Mouse (Mus musculus) myocyte (in vitro differentiated cells): Measurements from ENCODE around the gene Os9. TPM values are rescaled to one million over a fixed set of nuclear protein-coding genes. Genes with fewer than 3 reads are reported as not detected.

Source experiments
- H3K27me3 ChIP-seq: one replicate; pipeline ENCODE4 v1.6.1; 2011; ENCODE audit not compliant: control insufficient read depth, insufficient read depth, insufficient read length
- H3K36me3 ChIP-seq: one replicate; pipeline ENCODE4 v1.6.1; 2011; ENCODE audit not compliant: control insufficient read depth, insufficient read depth
- H3K4me2 ChIP-seq: one replicate; pipeline ENCODE4 v1.6.1; 2011; ENCODE audit warnings: low read depth, control low read depth
- H3K4me3 ChIP-seq: one replicate; pipeline ENCODE4 v1.5.1; 2011; ENCODE audit warnings: mild to moderate bottlenecking, control low read depth, moderate library complexity
- H3K79me2 ChIP-seq: one replicate; pipeline ENCODE4 v1.6.1; 2011; ENCODE audit not compliant: control insufficient read depth, insufficient read depth
- H3ac ChIP-seq: one replicate; pipeline ENCODE4 v1.6.1; 2011; ENCODE audit not compliant: control insufficient read depth, insufficient read length
- CEBPB ChIP-seq: IDR thresholded peaks from 2 replicates; pipeline ENCODE4 v1.6.1; 2011; ENCODE audit warnings: mild to moderate bottlenecking, moderate library complexity; ENCODE audit not compliant: poor library complexity, insufficient read depth, severe bottlenecking
- E2F4 ChIP-seq: IDR thresholded peaks from one replicate; pipeline ENCODE4 v1.6.1; 2011; ENCODE audit warnings: mild to moderate bottlenecking, control low read depth, moderate library complexity; ENCODE audit not compliant: insufficient read depth
- MAX ChIP-seq: IDR thresholded peaks from one replicate; pipeline ENCODE4 v1.6.1; 2011; ENCODE audit warnings: low read depth, mild to moderate bottlenecking, control low read depth
- MYOD1 ChIP-seq, 3 experiments: IDR thresholded peaks; one replicate each; pipeline ENCODE4 v1.6.1; 2011; ENCODE audit warnings: control low read depth in 2 of 3, low read depth in 2 of 3, mild to moderate bottlenecking in 2 of 3, moderate library complexity in 1 of 3; ENCODE audit not compliant: insufficient read length in 2 of 3, control insufficient read depth in 1 of 3
- MYOG ChIP-seq, 3 experiments: IDR thresholded peaks; one replicate each; pipeline ENCODE4 v1.6.1; 2011; ENCODE audit warnings: control low read depth in 2 of 3, low read depth in 2 of 3, mild to moderate bottlenecking in 2 of 3; ENCODE audit not compliant: insufficient read length in 2 of 3, control insufficient read depth in 1 of 3, insufficient read depth in 1 of 3
- POLR2A ChIP-seq: IDR thresholded peaks from one replicate; pipeline ENCODE4 v1.6.1; 2011; ENCODE audit warnings: low read depth, mild to moderate bottlenecking, control low read depth, moderate library complexity; ENCODE audit not compliant: insufficient read length
- POLR2AphosphoS2 ChIP-seq: IDR thresholded peaks from one replicate; pipeline ENCODE4 v1.6.1; 2011; ENCODE audit warnings: low read depth, control low read depth; ENCODE audit not compliant: insufficient read length
- REST ChIP-seq: IDR thresholded peaks from one replicate; pipeline ENCODE4 v1.6.1; 2011; ENCODE audit warnings: mild to moderate bottlenecking, control low read depth, moderate library complexity; ENCODE audit not compliant: insufficient read depth, insufficient read length
- SRF ChIP-seq: IDR thresholded peaks from one replicate; pipeline ENCODE4 v1.6.1; 2011; ENCODE audit warnings: low read depth; ENCODE audit not compliant: control insufficient read depth, insufficient read length
- TCF12 ChIP-seq: IDR thresholded peaks from one replicate; pipeline ENCODE4 v1.6.1; 2011; ENCODE audit warnings: mild to moderate bottlenecking, control low read depth; ENCODE audit not compliant: poor library complexity, insufficient read depth, severe bottlenecking
- TCF3 ChIP-seq: IDR thresholded peaks from one replicate; pipeline ENCODE4 v1.6.1; 2011; ENCODE audit warnings: low read depth, control low read depth; ENCODE audit not compliant: insufficient read length
- USF1 ChIP-seq: IDR thresholded peaks from one replicate; pipeline ENCODE4 v1.6.1; 2011; ENCODE audit warnings: low read depth, mild to moderate bottlenecking, control low read depth, moderate library complexity
- polyA plus RNA-seq: library from polyadenylated mRNA; unstranded; fragments of >200 nt; fragmentation: generic; extraction: Trizol; gene quantifications from one replicate; pipeline ENCODE4 v1.2.1, GENCODE M21; 2012; ENCODE audit warnings: missing spikeins

The Os9 gene
- polyA plus RNA-seq, 1 experiment: 67.2 TPM

DNA sequence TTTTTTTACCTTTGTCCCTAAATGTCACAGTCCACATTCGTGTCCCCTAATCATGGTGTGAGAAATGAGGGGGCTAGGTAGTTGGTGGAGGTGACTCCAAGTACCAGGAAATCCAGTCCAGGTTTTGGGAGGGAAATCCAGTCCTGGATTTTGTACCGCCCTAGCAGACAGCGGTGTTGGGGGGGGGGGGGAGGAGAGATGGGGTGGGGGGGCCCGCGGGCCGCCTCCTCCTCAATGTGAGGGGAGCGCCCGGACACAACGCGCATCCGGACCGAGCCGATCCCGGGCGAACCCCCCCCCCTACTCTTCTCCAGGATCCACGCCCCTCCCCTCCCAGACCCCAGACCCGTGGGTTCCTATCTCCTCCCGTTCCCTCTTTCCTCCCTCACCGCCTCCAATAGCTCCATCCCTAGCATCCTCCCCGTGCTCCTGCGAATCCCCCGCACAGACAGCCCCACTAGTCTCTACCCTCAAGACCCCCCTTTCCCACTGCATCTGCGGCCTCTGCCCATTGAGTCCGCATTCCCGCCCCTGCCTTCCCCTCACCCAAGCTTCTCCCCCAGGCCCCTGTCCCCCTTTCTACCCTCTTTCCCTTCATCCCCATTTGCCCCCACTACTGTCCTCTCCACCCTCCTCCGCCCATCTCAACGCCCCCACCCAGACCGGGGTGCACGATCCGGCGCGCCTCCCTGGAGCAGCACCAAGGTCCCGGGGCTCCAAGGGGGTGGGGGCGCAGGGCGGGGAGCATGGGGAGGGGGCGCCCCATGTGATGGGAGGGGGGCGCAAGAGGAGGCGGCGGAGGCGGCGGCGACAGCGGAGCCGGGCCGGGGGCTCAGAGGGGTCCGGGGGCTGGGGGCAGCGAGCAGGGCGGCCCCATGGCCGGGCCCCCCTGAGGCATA, 42.0 kb downstream of the Os9 start:
- H3K27me3 ChIP-seq: peaks cover 8% of the 10 kb centered on the region
- H3K4me2 ChIP-seq: peak overlapping the region; percentile 67
- TF ChIP-seq MYOD1 (IDR thresholded peaks at IDR 0.05; ENCODE audit: control insufficient read depth in 1 of 3, insufficient read length in 2 of 3, low read depth in 2 of 3) (no peak), MYOG (IDR thresholded peaks at IDR 0.05; ENCODE audit: control insufficient read depth in 1 of 3, insufficient read depth in 1 of 3, insufficient read length in 2 of 3, low read depth in 2 of 3) (no peak), SRF (no peak), TCF12 (no peak), POLR2AphosphoS2 (no peak), TCF3 (no peak), E2F4 (no peak), POLR2A (no peak)
- H3K79me2 ChIP-seq: no peaks in the 10 kb centered on the region
- peak overlapping the region; percentile 16 for H3K4me3 ChIP-seq
- H3ac ChIP-seq: peak overlapping the region; percentile 15
- H3K36me3 ChIP-seq: no peaks in the 10 kb centered on the region

- no peaks in the 10 kb centered on the region for H3K36me3 ChIP-seq
- H3K79me2 ChIP-seq: no peaks in the 10 kb centered on the region
- H3ac ChIP-seq: no peak overlapping the region
- peak overlapping the region; percentile 37 for H3K4me2 ChIP-seq
- H3K27me3 ChIP-seq: peaks cover 8% of the 10 kb centered on the region
- H3K4me3 ChIP-seq: peak overlapping the region; percentile 16
- TF ChIP-seq TCF3: no peak
- TF ChIP-seq USF1: no peak
- TF ChIP-seq E2F4: no peak
- no peak for TF ChIP-seq MYOG (IDR thresholded peaks at IDR 0.05; ENCODE audit: control insufficient read depth in 1 of 3, insufficient read depth in 1 of 3, insufficient read length in 2 of 3, low read depth in 2 of 3)
- no peak for TF ChIP-seq MYOD1 (IDR thresholded peaks at IDR 0.05; ENCODE audit: control insufficient read depth in 1 of 3, insufficient read length in 2 of 3, low read depth in 2 of 3)
- no peak for TF ChIP-seq MAX
- TF ChIP-seq POLR2AphosphoS2: no peak
- TF ChIP-seq REST: no peak
- no peak for TF ChIP-seq SRF
- TF ChIP-seq TCF12: no peak
These were observed 42.8 kb downstream of the Os9 start for GRCm38 (mm10) chr10:127078001-127078676.

DNA sequence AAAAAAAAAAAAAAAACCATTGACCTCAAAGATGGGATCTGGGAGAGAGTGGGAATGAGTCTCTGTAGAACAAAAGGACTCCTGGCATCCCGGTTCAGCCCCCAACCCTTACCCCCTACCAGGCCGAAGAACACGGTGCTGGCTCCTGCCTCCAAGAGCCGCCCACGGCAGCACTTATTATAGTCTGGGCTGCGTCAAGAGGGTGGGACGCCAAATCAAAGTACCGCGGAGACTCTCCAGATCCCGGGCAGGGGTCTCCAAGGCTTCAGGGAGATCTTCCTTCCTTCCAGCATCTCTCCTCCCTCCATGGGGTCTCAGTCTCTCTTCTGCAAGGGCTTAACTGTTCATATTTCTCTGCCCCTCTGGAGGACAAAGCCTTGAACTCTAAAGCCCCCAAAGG, 43.4 kb downstream of the Os9 start:
- Histone ChIP-seq H3K27me3 (peaks cover 8% of the 10 kb centered on the region), H3K79me2 (no peaks in the 10 kb centered on the region)
- TF ChIP-seq POLR2A: no peak
- TF ChIP-seq MYOG (IDR thresholded peaks at IDR 0.05; ENCODE audit: control insufficient read depth in 1 of 3, insufficient read depth in 1 of 3, insufficient read length in 2 of 3, low read depth in 2 of 3): no peak
- no peak for TF ChIP-seq TCF12
- TF ChIP-seq E2F4: no peak
- no peak for TF ChIP-seq MAX
- TF ChIP-seq REST: no peak
- TF ChIP-seq MYOD1 (IDR thresholded peaks at IDR 0.05; ENCODE audit: control insufficient read depth in 1 of 3, insufficient read length in 2 of 3, low read depth in 2 of 3): no peak
- TF ChIP-seq USF1: no peak
- TF ChIP-seq TCF3: no peak
- TF ChIP-seq SRF: no peak
- no peak for TF ChIP-seq CEBPB
- TF ChIP-seq POLR2AphosphoS2: no peak

GRCm38 (mm10) chr10:127076082-127076481, 44.8 kb downstream of the Os9 start:
- TF ChIP-seq POLR2AphosphoS2: no peak
- TF ChIP-seq POLR2A: no peak
- TF ChIP-seq MYOG (IDR thresholded peaks at IDR 0.05; ENCODE audit: control insufficient read depth in 1 of 3, insufficient read depth in 1 of 3, insufficient read length in 2 of 3, low read depth in 2 of 3): no peak
- TF ChIP-seq TCF3: no peak
- no peak for TF ChIP-seq TCF12
- H3K27me3 ChIP-seq: peaks cover 8% of the 10 kb centered on the region

More for the DNA sequence above, 43.4 kb downstream of the Os9 start:
- Histone ChIP-seq H3K4me3 (no peak overlapping the region), H3ac (no peak overlapping the region), H3K36me3 (no peaks in the 10 kb centered on the region), H3K4me2 (no peak overlapping the region)

More at GRCm38 (mm10) chr10:127076082-127076481, 44.8 kb downstream of the Os9 start:
- no peaks in the 10 kb centered on the region for H3K79me2 ChIP-seq
- no peak overlapping the region for H3ac ChIP-seq
- H3K36me3 ChIP-seq: no peaks in the 10 kb centered on the region
- H3K4me2 ChIP-seq: no peak overlapping the region
- no peak overlapping the region for H3K4me3 ChIP-seq
